In the genomic region with DNA sequence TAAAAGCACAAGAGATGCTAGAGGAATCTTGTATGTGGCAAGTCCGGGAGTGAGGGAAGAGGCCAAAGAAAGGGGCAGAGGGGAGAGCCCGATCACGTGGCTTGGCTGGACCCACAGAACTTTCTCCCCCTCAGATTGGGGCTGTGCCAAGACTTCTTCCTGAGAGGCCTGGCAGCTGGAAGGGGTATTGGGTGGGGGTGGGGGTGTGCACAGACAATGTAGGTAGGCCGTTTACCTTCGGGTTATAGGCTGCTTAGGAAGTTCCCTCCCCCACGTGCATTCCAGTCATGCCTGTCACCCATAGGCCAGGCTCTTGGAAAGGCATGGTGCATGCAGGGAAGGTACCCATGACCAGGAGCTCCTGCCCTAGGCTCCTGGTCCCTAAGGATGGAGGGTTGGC, we compare ENCODE assay signal across 8 mouse cellular contexts. TPM values are rescaled to one million over a fixed set of nuclear protein-coding genes. Genes with fewer than 3 reads are reported as not detected.
DNase-seq lines count a peak whose midpoint lies in the region; ATAC-seq lines count a peak whose summit lies in the region.
"Had no signal": no experiment of that assay in that cellular context is flagged by ENCODE, and none has a peak within 500 bp of the region (broad histone marks: within the 10 kb centered on the region; RNA-seq: fewer than 3 reads in every experiment).

No protein-coding gene starts in this region.

- peak overlapping the region; percentile 58 for H3K27ac ChIP-seq in heart, embryonic 15.5 days
- peak overlapping the region; percentile 39; the same call in 1 of the 2 replicates for H3K27ac ChIP-seq in stomach, embryonic 16.5 days (ENCODE audit: low read length)

- peak overlapping the region; percentile 31 for H3K4me2 ChIP-seq in heart, embryonic 15.5 days
- H3K4me2 ChIP-seq in stomach, embryonic 16.5 days (ENCODE audit: low read depth, low read length): no peak overlapping the region

- no peaks in the 10 kb centered on the region for H3K9me3 ChIP-seq in heart, embryonic 15.5 days (replicated peaks)
- H3K9me3 ChIP-seq in stomach, embryonic 16.5 days (replicated peaks; ENCODE audit: control insufficient read depth, low read length): no peaks in the 10 kb centered on the region

- ATAC-seq in heart, embryonic 15.5 days (replicated peaks; ENCODE audit: insufficient number of reproducible peaks, insufficient read depth, low FRiP score, low read depth): no peak
- no peak for ATAC-seq in stomach, embryonic 16.5 days (ENCODE audit: insufficient read depth, low FRiP score)
- no peak for ATAC-seq in erythroblast, adult 5-6 weeks (replicated peaks; ENCODE audit: low FRiP score, poor library complexity, severe bottlenecking)
- ATAC-seq: inflammation-experienced regulatory T-cells, adult 6 months had no signal

- DNase-seq in lung, adult 18-20 months: peak; percentile 48 to 69
- no peak for DNase-seq in lung, postnatal 25 days (ENCODE audit: low spot score)
- DNase-seq in kidney, postnatal 14 days: peak; percentile 90
- DNase-seq in adrenal gland, adult 2 months: no peak

- WGBS in heart, embryonic 15.5 days: 7% methylated on average over 6 of the region's 6 CpGs
- WGBS in stomach, embryonic 16.5 days: 9% methylated on average over 6 of the region's 6 CpGs

- H3K4me1 ChIP-seq in heart, embryonic 15.5 days (replicated peaks): peaks cover 61% of the 10 kb centered on the region
- H3K4me1 ChIP-seq in stomach, embryonic 16.5 days (ENCODE audit: control insufficient read depth, insufficient read depth, low read length): peaks cover 45% of the 10 kb centered on the region

- peaks cover 39% of the 10 kb centered on the region for H3K36me3 ChIP-seq in heart, embryonic 15.5 days
- H3K36me3 ChIP-seq in stomach, embryonic 16.5 days (ENCODE audit: control insufficient read depth, insufficient read depth, low read length): peaks cover 7% of the 10 kb centered on the region

- H3K9ac ChIP-seq in heart, embryonic 15.5 days: no peak overlapping the region
- H3K9ac ChIP-seq in stomach, embryonic 16.5 days (ENCODE audit: low read length): 0 out of 2 replicates have a peak overlapping the region, but pooled peaks have one; percentile 0

- no peaks in the 10 kb centered on the region for H3K27me3 ChIP-seq in heart, embryonic 15.5 days
- no peaks in the 10 kb centered on the region for H3K27me3 ChIP-seq in stomach, embryonic 16.5 days (ENCODE audit: control insufficient read depth, insufficient read depth, low read length)

- no peak overlapping the region for H3K4me3 ChIP-seq in heart, embryonic 15.5 days
- no peak overlapping the region for H3K4me3 ChIP-seq in stomach, embryonic 16.5 days (replicated peaks; ENCODE audit: low read length)

RNA-seq across cellular contexts. Expression of a gene that starts 13.5 kb away (rescaled TPM):
- polyA plus RNA-seq in heart, embryonic 15.5 days (2015; fragmentation: Nextera tagmentation; extraction: Ambion mirVana): 3.5 and 3.8 TPM in 2 replicates
- 5.2 and 6.2 TPM in 2 replicates for polyA plus RNA-seq in stomach, embryonic 16.5 days (2015; fragmentation: Nextera tagmentation; extraction: Ambion mirVana)
- total RNA-seq in adrenal gland, adult 2 months (2021): 1 to 10 TPM; 7.2 to 9.5 TPM
- polyA plus RNA-seq in adrenal gland, adult 2 months (2012; rRNA removed): 3.2 and 3.4 TPM in 2 replicates
- not detected in 2 replicates for total RNA-seq in erythroblast, adult 5-6 weeks (2015; ENCODE audit: low replicate concordance)
- not detected in 2 replicates for total RNA-seq in erythroblast, adult 5-6 weeks (2017; ENCODE audit: low replicate concordance)

RNA-seq across cellular contexts. Expression of a gene that starts 31.8 kb away (rescaled TPM):
- polyA plus RNA-seq in heart, embryonic 15.5 days (2015; fragmentation: Nextera tagmentation; extraction: Ambion mirVana): 9.9 and 13.5 TPM in 2 replicates
- polyA plus RNA-seq in stomach, embryonic 16.5 days (2015; fragmentation: Nextera tagmentation; extraction: Ambion mirVana): 15.6 and 20.9 TPM in 2 replicates
- 10 to 100 TPM; 26.1 to 30.6 TPM for total RNA-seq in adrenal gland, adult 2 months (2021)
- 47.8 and 50.1 TPM in 2 replicates for polyA plus RNA-seq in adrenal gland, adult 2 months (2012; rRNA removed)
- 1.9 and 4.6 TPM in 2 replicates for total RNA-seq in erythroblast, adult 5-6 weeks (2015; ENCODE audit: low replicate concordance)
- 4.0 and 4.9 TPM in 2 replicates for total RNA-seq in erythroblast, adult 5-6 weeks (2017; ENCODE audit: low replicate concordance)

RNA-seq across cellular contexts. Expression of a gene that starts 43.4 kb away (rescaled TPM):
- polyA plus RNA-seq in heart, embryonic 15.5 days (2015; fragmentation: Nextera tagmentation; extraction: Ambion mirVana): 58.3 and 83.8 TPM in 2 replicates
- polyA plus RNA-seq in stomach, embryonic 16.5 days (2015; fragmentation: Nextera tagmentation; extraction: Ambion mirVana): 52.7 and 59.6 TPM in 2 replicates
- total RNA-seq in adrenal gland, adult 2 months (2021): 10 to 100 TPM; 61.5 to 66.3 TPM
- 255 and 262 TPM in 2 replicates for polyA plus RNA-seq in adrenal gland, adult 2 months (2012; rRNA removed)
- 4.8 and 5.2 TPM in 2 replicates for total RNA-seq in erythroblast, adult 5-6 weeks (2015; ENCODE audit: low replicate concordance)
- total RNA-seq in erythroblast, adult 5-6 weeks (2017; ENCODE audit: low replicate concordance): 2.6 and 9.4 TPM in 2 replicates

Comparison
In these comparisons a context has a peak if more than half of its experiments do, and no peak if none do; other contexts are left out.
1. DNase-seq: peak in lung, adult 18-20 months (2 of 2) and kidney, postnatal 14 days (single experiment); none in lung, postnatal 25 days (single experiment) and adrenal gland, adult 2 months (single experiment).